Mouse (Mus musculus): ENCODE measurements around the gene Cadm1. TPM values are rescaled to one million over a fixed set of nuclear protein-coding genes. Genes with fewer than 3 reads are reported as not detected.
A peak's percentile ranks its signal among the peaks of the same experiment; 100 is the strongest.

Cadm1 gene
- polyA plus RNA-seq, 1 experiment from 2014 or later = 41.3 TPM

GRCm38 (mm10) chr9:47567873-47568272 lies 37.9 kb downstream of the Cadm1 start:
- Histone ChIP-seq H3K27ac (ENCODE audit: low read length) (no peak overlapping the region), H3K27me3 (ENCODE audit: control insufficient read depth, insufficient read depth, low read length) (no peaks in the 10 kb centered on the region), H3K4me3 (replicated peaks; ENCODE audit: low read length) (no peak overlapping the region), H3K4me2 (ENCODE audit: low read depth, low read length) (no peak overlapping the region), H3K9me3 (replicated peaks; ENCODE audit: control insufficient read depth, low read length) (no peaks in the 10 kb centered on the region), H3K36me3 (ENCODE audit: control insufficient read depth, insufficient read depth, low read length) (no peaks in the 10 kb centered on the region), H3K9ac (ENCODE audit: low read length) (no peak overlapping the region), H3K4me1 (ENCODE audit: control insufficient read depth, insufficient read depth, low read length) (no peaks in the 10 kb centered on the region)
- no peak for ATAC-seq (ENCODE audit: insufficient read depth, low FRiP score)
- 80% methylated on average over 6 of the region's 6 CpGs for WGBS

GRCm38 (mm10) chr9:47570184-47570583 lies 40.2 kb downstream of the Cadm1 start:
- H3K36me3 ChIP-seq (ENCODE audit: control insufficient read depth, insufficient read depth, low read length) = no peaks in the 10 kb centered on the region
- 66% methylated on average over 4 of the region's 4 CpGs for WGBS

GRCm38 (mm10) chr9:47571461-47571860 lies 41.5 kb downstream of the Cadm1 start:
- Histone ChIP-seq H3K9ac (ENCODE audit: low read length) (no peak overlapping the region), H3K27me3 (ENCODE audit: control insufficient read depth, insufficient read depth, low read length) (no peaks in the 10 kb centered on the region), H3K4me1 (ENCODE audit: control insufficient read depth, insufficient read depth, low read length) (0 out of 2 replicates have a peak, but pooled peaks cover 3% of the 10 kb centered on the region), H3K27ac (ENCODE audit: low read length) (no peak overlapping the region), H3K4me3 (replicated peaks; ENCODE audit: low read length) (no peak overlapping the region), H3K36me3 (ENCODE audit: control insufficient read depth, insufficient read depth, low read length) (no peaks in the 10 kb centered on the region), H3K9me3 (replicated peaks; ENCODE audit: control insufficient read depth, low read length) (no peaks in the 10 kb centered on the region), H3K4me2 (ENCODE audit: low read depth, low read length) (no peak overlapping the region)
- no peak for ATAC-seq (ENCODE audit: insufficient read depth, low FRiP score)
- WGBS = 84% methylated on average over 7 of the region's 7 CpGs

More at GRCm38 (mm10) chr9:47570184-47570583, 40.2 kb downstream of the Cadm1 start:
- no peak overlapping the region for H3K27ac ChIP-seq (ENCODE audit: low read length)
- H3K4me2 ChIP-seq (ENCODE audit: low read depth, low read length) = no peak overlapping the region
- H3K9me3 ChIP-seq (replicated peaks; ENCODE audit: control insufficient read depth, low read length) = no peaks in the 10 kb centered on the region
- H3K9ac ChIP-seq (ENCODE audit: low read length) = no peak overlapping the region
- ATAC-seq (ENCODE audit: insufficient read depth, low FRiP score) = no peak
- H3K27me3 ChIP-seq (ENCODE audit: control insufficient read depth, insufficient read depth, low read length) = no peaks in the 10 kb centered on the region
- no peak overlapping the region for H3K4me3 ChIP-seq (replicated peaks; ENCODE audit: low read length)
- H3K4me1 ChIP-seq (ENCODE audit: control insufficient read depth, insufficient read depth, low read length) = 0 out of 2 replicates have a peak, but pooled peaks cover 3% of the 10 kb centered on the region

GRCm38 (mm10) chr9:47572132-47572531 lies 42.2 kb downstream of the Cadm1 start:
- Histone ChIP-seq H3K36me3 (ENCODE audit: control insufficient read depth, insufficient read depth, low read length) (no peaks in the 10 kb centered on the region), H3K4me3 (replicated peaks; ENCODE audit: low read length) (no peak overlapping the region), H3K27ac (ENCODE audit: low read length) (no peak overlapping the region), H3K27me3 (ENCODE audit: control insufficient read depth, insufficient read depth, low read length) (no peaks in the 10 kb centered on the region), H3K9me3 (replicated peaks; ENCODE audit: control insufficient read depth, low read length) (no peaks in the 10 kb centered on the region), H3K4me1 (ENCODE audit: control insufficient read depth, insufficient read depth, low read length) (0 out of 2 replicates have a peak, but pooled peaks cover 3% of the 10 kb centered on the region), H3K4me2 (ENCODE audit: low read depth, low read length) (no peak overlapping the region), H3K9ac (ENCODE audit: low read length) (no peak overlapping the region)
- WGBS = 68% methylated on average over 5 of the region's 5 CpGs
- ATAC-seq (ENCODE audit: insufficient read depth, low FRiP score) = no peak

GRCm38 (mm10) chr9:47573456-47573855 lies 43.5 kb downstream of the Cadm1 start:
- Histone ChIP-seq H3K36me3 (ENCODE audit: control insufficient read depth, insufficient read depth, low read length) (no peaks in the 10 kb centered on the region), H3K9me3 (replicated peaks; ENCODE audit: control insufficient read depth, low read length) (no peaks in the 10 kb centered on the region), H3K4me1 (ENCODE audit: control insufficient read depth, insufficient read depth, low read length) (0 out of 2 replicates have a peak, but pooled peaks cover 3% of the 10 kb centered on the region), H3K4me3 (replicated peaks; ENCODE audit: low read length) (no peak overlapping the region), H3K27me3 (ENCODE audit: control insufficient read depth, insufficient read depth, low read length) (no peaks in the 10 kb centered on the region), H3K27ac (ENCODE audit: low read length) (no peak overlapping the region), H3K4me2 (ENCODE audit: low read depth, low read length) (no peak overlapping the region), H3K9ac (ENCODE audit: low read length) (no peak overlapping the region)
- no peak for ATAC-seq (ENCODE audit: insufficient read depth, low FRiP score)
- WGBS = 84% methylated on average over 7 of the region's 7 CpGs

- Histone ChIP-seq H3K36me3 (ENCODE audit: control insufficient read depth, insufficient read depth, low read length) (no peaks in the 10 kb centered on the region), H3K4me2 (ENCODE audit: low read depth, low read length) (no peak overlapping the region), H3K4me1 (ENCODE audit: control insufficient read depth, insufficient read depth, low read length) (0 out of 2 replicates have a peak, but pooled peaks cover 3% of the 10 kb centered on the region), H3K27me3 (ENCODE audit: control insufficient read depth, insufficient read depth, low read length) (no peaks in the 10 kb centered on the region), H3K27ac (ENCODE audit: low read length) (no peak overlapping the region), H3K9me3 (replicated peaks; ENCODE audit: control insufficient read depth, low read length) (no peaks in the 10 kb centered on the region), H3K4me3 (replicated peaks; ENCODE audit: low read length) (no peak overlapping the region), H3K9ac (ENCODE audit: low read length) (no peak overlapping the region)
- peak; percentile 71 for ATAC-seq (ENCODE audit: insufficient read depth, low FRiP score)
- WGBS = 40% methylated on average over 7 of the region's 7 CpGs
These were observed 44.9 kb downstream of the Cadm1 start for GRCm38 (mm10) chr9:47574710-47575414.

GRCm38 (mm10) chr9:47575764-47576163 lies 45.8 kb downstream of the Cadm1 start:
- no peak overlapping the region for H3K4me2 ChIP-seq (ENCODE audit: low read depth, low read length)
- H3K27me3 ChIP-seq (ENCODE audit: control insufficient read depth, insufficient read depth, low read length) = no peaks in the 10 kb centered on the region
- 59% methylated on average over 11 of the region's 11 CpGs for WGBS
- no peak for ATAC-seq (ENCODE audit: insufficient read depth, low FRiP score)
- H3K4me3 ChIP-seq (replicated peaks; ENCODE audit: low read length) = no peak overlapping the region
- H3K27ac ChIP-seq (ENCODE audit: low read length) = no peak overlapping the region
- 0 out of 2 replicates have a peak, but pooled peaks cover 3% of the 10 kb centered on the region for H3K4me1 ChIP-seq (ENCODE audit: control insufficient read depth, insufficient read depth, low read length)
- no peaks in the 10 kb centered on the region for H3K9me3 ChIP-seq (replicated peaks; ENCODE audit: control insufficient read depth, low read length)
- no peak overlapping the region for H3K9ac ChIP-seq (ENCODE audit: low read length)
- no peaks in the 10 kb centered on the region for H3K36me3 ChIP-seq (ENCODE audit: control insufficient read depth, insufficient read depth, low read length)

- no peak for ATAC-seq (ENCODE audit: insufficient read depth, low FRiP score)
- H3K9ac ChIP-seq (ENCODE audit: low read length) = no peak overlapping the region
- H3K4me3 ChIP-seq (replicated peaks; ENCODE audit: low read length) = no peak overlapping the region
- H3K27me3 ChIP-seq (ENCODE audit: control insufficient read depth, insufficient read depth, low read length) = no peaks in the 10 kb centered on the region
- no peaks in the 10 kb centered on the region for H3K36me3 ChIP-seq (ENCODE audit: control insufficient read depth, insufficient read depth, low read length)
- peaks cover 12% of the 10 kb centered on the region for H3K4me1 ChIP-seq (ENCODE audit: control insufficient read depth, insufficient read depth, low read length)
- WGBS = 92% methylated on average over 6 of the region's 6 CpGs
- no peak overlapping the region for H3K4me2 ChIP-seq (ENCODE audit: low read depth, low read length)
- no peaks in the 10 kb centered on the region for H3K9me3 ChIP-seq (replicated peaks; ENCODE audit: control insufficient read depth, low read length)
- H3K27ac ChIP-seq (ENCODE audit: low read length) = no peak overlapping the region
These were observed 49.5 kb downstream of the Cadm1 start for GRCm38 (mm10) chr9:47579464-47579863.

- no peak overlapping the region for H3K9ac ChIP-seq (ENCODE audit: low read length)
- no peaks in the 10 kb centered on the region for H3K36me3 ChIP-seq (ENCODE audit: control insufficient read depth, insufficient read depth, low read length)
- H3K4me3 ChIP-seq (replicated peaks; ENCODE audit: low read length) = no peak overlapping the region
- whole genome bisulfite sequencing = 47% methylated on average over 6 of the region's 6 CpGs
- no peaks in the 10 kb centered on the region; the same call in 1 of the 2 replicates for H3K27me3 ChIP-seq (ENCODE audit: control insufficient read depth, insufficient read depth, low read length)
- ATAC-seq (ENCODE audit: insufficient read depth, low FRiP score) = peak; percentile 33; the same call in 1 of the 2 replicates
- H3K4me2 ChIP-seq (ENCODE audit: low read depth, low read length) = no peak overlapping the region
- H3K4me1 ChIP-seq (ENCODE audit: control insufficient read depth, insufficient read depth, low read length) = peaks cover 10% of the 10 kb centered on the region
- no peak overlapping the region for H3K27ac ChIP-seq (ENCODE audit: low read length)
- no peaks in the 10 kb centered on the region for H3K9me3 ChIP-seq (replicated peaks; ENCODE audit: control insufficient read depth, low read length)
These were observed 51.8 kb downstream of the Cadm1 start for GRCm38 (mm10) chr9:47581576-47582365.

Data from stomach, embryonic 16.5 days (tissue).